Mouse (Mus musculus): ENCODE data around the gene Fzr1. TPM values are rescaled to one million over a fixed set of nuclear protein-coding genes. Genes with fewer than 3 reads are reported as not detected.

The Fzr1 gene
- polyA plus RNA-seq, 1 experiment from 2014 or later = 51.4 TPM

DNA sequence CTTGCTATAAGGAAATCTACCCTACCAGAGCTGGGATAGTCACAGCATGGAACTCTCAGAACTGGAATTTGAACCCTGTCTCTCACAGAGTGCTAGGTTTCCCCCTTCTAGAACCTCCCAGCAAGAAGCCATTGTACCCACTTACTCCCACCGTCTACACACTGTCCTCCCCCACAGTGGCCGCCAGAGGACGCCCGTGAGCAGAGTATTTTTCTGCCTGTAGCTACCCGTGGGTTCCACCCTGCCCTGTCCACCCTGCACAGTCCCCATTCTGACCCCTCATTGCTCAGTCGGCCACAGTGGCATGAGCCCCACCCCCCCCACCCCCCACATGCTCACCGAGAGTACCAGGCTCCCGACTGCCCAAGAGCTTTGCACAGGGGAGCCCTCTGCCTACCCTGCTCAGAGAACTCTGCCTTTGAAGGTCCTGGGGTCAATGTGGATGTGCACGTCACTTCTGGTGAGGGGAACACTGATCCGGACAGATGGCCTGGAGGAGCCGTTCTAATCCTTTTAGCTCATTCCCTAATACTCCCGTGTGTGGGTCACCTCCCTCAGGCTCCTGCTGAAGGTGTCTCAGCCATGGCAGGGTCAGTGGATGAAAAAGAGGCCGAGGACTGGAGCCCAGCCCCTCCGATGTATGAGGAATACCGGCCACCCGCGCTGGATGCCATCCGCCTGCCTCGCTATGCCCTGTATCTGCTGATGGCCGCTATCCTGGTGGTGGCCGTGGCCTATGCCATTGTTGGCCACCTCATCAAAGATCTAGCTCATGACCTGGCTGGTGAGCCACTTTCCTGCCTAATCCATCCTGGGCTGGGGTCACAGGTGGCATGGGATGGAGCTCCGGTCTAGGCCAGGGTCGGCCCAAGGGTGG, 11.7 kb upstream of the Fzr1 start:
- H3K4me1 ChIP-seq (replicated peaks; ENCODE audit: control insufficient read depth, insufficient read depth) = peaks cover 12% of the 10 kb centered on the region
- H3K27ac ChIP-seq (replicated peaks) = 0 out of 2 replicates have a peak overlapping the region, but pooled peaks have one; percentile 24
- 57% methylated on average over 23 of the region's 23 CpGs for WGBS
- peak; percentile 39 for ATAC-seq (ENCODE audit: low FRiP score, low TSS enrichment)
- H3K27me3 ChIP-seq (ENCODE audit: control insufficient read depth, insufficient read depth, low read length) = no peaks in the 10 kb centered on the region
- H3K9ac ChIP-seq (ENCODE audit: low read length) = peak overlapping the region; percentile 31; the same call in 1 of the 2 replicates
- no peaks in the 10 kb centered on the region for H3K9me3 ChIP-seq (ENCODE audit: control insufficient read depth, low read length)
- H3K4me2 ChIP-seq (replicated peaks; ENCODE audit: low read depth) = no peak overlapping the region
- no peak for TF ChIP-seq EP300 (optimal IDR thresholded peaks at IDR 0.05)
- peak; percentile 93 for TF ChIP-seq CTCF (IDR thresholded peaks at IDR 0.05; ENCODE audit: low read depth)
- H3K36me3 ChIP-seq (ENCODE audit: control insufficient read depth, insufficient read depth, low read length) = peaks cover 15% of the 10 kb centered on the region; the same call in 1 of the 2 replicates
- peak; percentile 84 for DNase-seq (ENCODE audit: low spot score)
- H3K4me3 ChIP-seq (ENCODE audit: low read depth, low read length) = no peak overlapping the region

DNA sequence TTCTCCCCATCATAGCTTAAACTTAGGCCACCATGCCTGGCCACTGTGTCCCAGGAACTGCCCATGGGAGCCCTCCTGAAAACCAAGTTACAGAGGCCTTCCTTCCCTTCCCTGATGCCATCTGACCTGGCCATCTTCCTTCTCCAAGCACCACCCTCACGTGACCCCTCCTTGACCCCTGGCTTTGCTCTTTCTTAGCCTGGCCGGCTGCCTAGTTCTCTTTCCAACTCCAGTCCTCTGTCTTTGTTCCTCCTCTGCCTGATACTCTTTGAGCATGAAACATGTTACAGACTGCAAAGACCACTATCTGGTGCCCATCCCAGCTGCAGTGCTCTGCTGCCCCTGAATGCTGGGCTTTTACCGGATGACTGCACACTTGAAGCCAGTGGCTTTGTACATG, 11.1 kb upstream of the Fzr1 start:
- H3K4me2 ChIP-seq (replicated peaks; ENCODE audit: low read depth) = no peak overlapping the region
- ATAC-seq (ENCODE audit: low FRiP score, low TSS enrichment) (no peak), DNase-seq (ENCODE audit: low spot score) (no peak)
- 0 out of 2 replicates have a peak overlapping the region, but pooled peaks have one; percentile 24 for H3K27ac ChIP-seq (replicated peaks)
- peaks cover 13% of the 10 kb centered on the region for H3K4me1 ChIP-seq (replicated peaks; ENCODE audit: control insufficient read depth, insufficient read depth)
- H3K27me3 ChIP-seq (ENCODE audit: control insufficient read depth, insufficient read depth, low read length) = no peaks in the 10 kb centered on the region
- H3K4me3 ChIP-seq (ENCODE audit: low read depth, low read length) = no peak overlapping the region
- TF ChIP-seq CTCF (IDR thresholded peaks at IDR 0.05; ENCODE audit: low read depth) (no peak), EP300 (optimal IDR thresholded peaks at IDR 0.05) (no peak)
- H3K9ac ChIP-seq (ENCODE audit: low read length) = peak overlapping the region; percentile 31; the same call in 1 of the 2 replicates
- 42% methylated on average over 3 of the region's 3 CpGs for WGBS
- H3K9me3 ChIP-seq (ENCODE audit: control insufficient read depth, low read length) = no peaks in the 10 kb centered on the region
- H3K36me3 ChIP-seq (ENCODE audit: control insufficient read depth, insufficient read depth, low read length) = peaks cover 15% of the 10 kb centered on the region; the same call in 1 of the 2 replicates

DNA sequence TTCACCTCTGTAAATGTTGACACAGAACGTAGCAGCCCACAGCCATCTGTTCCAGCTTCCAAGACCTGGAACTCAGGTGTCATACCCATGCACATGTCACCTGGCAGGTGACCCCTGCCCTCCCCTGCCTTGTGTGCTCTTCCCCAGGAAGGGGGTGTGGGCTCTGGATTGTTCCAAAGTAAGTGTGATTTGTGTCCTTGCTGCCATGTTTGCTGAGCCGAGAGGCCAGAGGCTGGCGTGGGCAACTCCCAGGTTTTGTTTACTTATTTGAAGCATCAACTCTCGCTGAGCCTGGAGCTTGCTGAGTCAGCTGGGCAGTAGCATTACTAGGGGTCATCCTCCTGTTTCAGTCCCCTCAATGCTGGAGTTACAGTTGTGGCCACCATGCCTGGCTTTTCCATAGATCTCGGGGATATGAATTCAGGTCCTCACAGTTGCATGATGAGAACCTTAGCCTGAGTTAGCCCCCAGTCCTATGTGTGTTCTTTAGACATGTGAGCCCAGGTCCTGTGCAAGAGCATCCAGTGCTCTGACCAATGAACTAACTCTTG, 10.3 kb upstream of the Fzr1 start, which contains the start of gene Gm48552:
TSS of gene Gm48552 (plus strand) at position 501 of the 551 bp plus-strand sequence.
- H3K27me3 ChIP-seq (ENCODE audit: control insufficient read depth, insufficient read depth, low read length) = no peaks in the 10 kb centered on the region
- no peak within 1 kb of the TSS for H3K4me2 ChIP-seq (replicated peaks; ENCODE audit: low read depth)
- TF ChIP-seq EP300 (optimal IDR thresholded peaks at IDR 0.05) (no peak), CTCF (IDR thresholded peaks at IDR 0.05; ENCODE audit: low read depth) (no peak)
- H3K36me3 ChIP-seq (ENCODE audit: control insufficient read depth, insufficient read depth, low read length) = peaks cover 15% of the 10 kb centered on the region; the same call in 1 of the 2 replicates
- peak within 1 kb of the TSS; percentile 24; the same call in 1 of the 2 replicates for H3K27ac ChIP-seq (replicated peaks)
- peaks cover 12% of the 10 kb centered on the region for H3K4me1 ChIP-seq (replicated peaks; ENCODE audit: control insufficient read depth, insufficient read depth)
- H3K9ac ChIP-seq (ENCODE audit: low read length) = peak within 1 kb of the TSS; percentile 31; the same call in 1 of the 2 replicates
- no peaks in the 10 kb centered on the region for H3K9me3 ChIP-seq (ENCODE audit: control insufficient read depth, low read length)
- ATAC-seq (ENCODE audit: low FRiP score, low TSS enrichment) (peak; percentile 5; the same call in 1 of the 2 replicates), DNase-seq (ENCODE audit: low spot score) (peak; percentile 70)
- no peak within 1 kb of the TSS for H3K4me3 ChIP-seq (ENCODE audit: low read depth, low read length)
- WGBS = 52% methylated on average over 5 of the region's 5 CpGs

DNA sequence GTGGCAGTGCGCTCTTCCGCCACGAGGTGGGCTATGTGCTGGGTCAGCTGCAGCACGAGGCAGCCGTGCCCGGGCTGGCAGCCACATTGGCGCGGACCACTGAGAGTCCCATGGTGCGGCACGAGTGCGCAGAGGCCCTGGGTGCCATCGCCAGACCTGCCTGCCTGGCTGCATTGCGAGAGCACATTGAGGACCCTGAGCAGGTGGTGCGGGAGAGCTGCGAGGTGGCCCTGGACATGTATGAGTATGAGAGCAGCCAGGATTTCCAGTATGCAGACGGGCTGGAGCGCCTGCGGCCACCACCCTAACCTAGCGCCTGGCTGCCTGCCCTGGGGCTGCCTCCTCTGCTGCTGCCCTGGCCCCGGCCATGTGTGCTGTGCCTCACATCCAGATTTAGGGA, 9.4 kb upstream of the Fzr1 start:
- Histone ChIP-seq H3K27ac (replicated peaks) (no peak overlapping the region), H3K36me3 (ENCODE audit: control insufficient read depth, insufficient read depth, low read length) (peaks cover 15% of the 10 kb centered on the region; the same call in 1 of the 2 replicates), H3K27me3 (ENCODE audit: control insufficient read depth, insufficient read depth, low read length) (no peaks in the 10 kb centered on the region), H3K4me2 (replicated peaks; ENCODE audit: low read depth) (no peak overlapping the region), H3K9me3 (ENCODE audit: control insufficient read depth, low read length) (no peaks in the 10 kb centered on the region), H3K9ac (ENCODE audit: low read length) (no peak overlapping the region), H3K4me1 (replicated peaks; ENCODE audit: control insufficient read depth, insufficient read depth) (peaks cover 11% of the 10 kb centered on the region; the same call in 1 of the 2 replicates), H3K4me3 (ENCODE audit: low read depth, low read length) (no peak overlapping the region)
- WGBS = 94% methylated on average over 20 of the region's 20 CpGs
- no peak for TF ChIP-seq EP300 (optimal IDR thresholded peaks at IDR 0.05)
- TF ChIP-seq CTCF (IDR thresholded peaks at IDR 0.05; ENCODE audit: low read depth) = no peak
- ATAC-seq (ENCODE audit: low FRiP score, low TSS enrichment) (no peak), DNase-seq (ENCODE audit: low spot score) (no peak)

DNA sequence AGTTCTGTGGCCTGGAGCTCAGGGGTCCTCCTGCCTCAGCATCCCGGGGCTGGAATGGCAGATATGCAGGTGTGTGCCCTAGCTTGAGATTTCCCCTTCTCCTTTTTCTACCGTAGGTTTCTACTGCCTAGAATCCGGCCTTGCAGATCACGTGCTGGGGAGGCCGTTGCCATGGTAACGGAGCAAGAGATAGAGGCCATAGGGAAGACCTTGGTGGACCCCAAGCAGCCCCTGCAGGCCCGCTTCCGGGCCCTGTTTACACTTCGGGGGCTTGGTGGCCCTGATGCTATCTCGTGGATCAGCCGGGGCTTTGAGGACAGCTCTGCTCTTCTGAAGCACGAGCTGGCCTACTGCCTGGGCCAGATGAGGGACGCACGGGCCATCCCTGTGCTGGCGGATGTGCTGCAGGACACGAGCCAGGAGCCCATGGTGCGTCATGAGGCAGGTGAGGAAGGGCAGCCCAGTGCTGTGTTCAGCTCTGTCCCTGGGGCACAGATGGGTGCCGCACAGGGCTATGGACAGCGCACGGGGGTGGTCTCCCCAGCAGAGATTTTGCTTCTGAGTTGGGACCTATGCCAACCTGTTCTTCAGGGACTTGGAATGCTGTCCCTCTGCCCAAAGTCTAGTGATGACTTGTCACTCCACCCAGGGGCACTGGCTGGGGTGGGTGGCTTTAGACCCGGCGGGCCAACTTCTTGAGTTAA, 7.4 kb upstream of the Fzr1 start:
- H3K4me2 ChIP-seq (replicated peaks; ENCODE audit: low read depth) = no peak overlapping the region
- H3K27ac ChIP-seq (replicated peaks) = no peak overlapping the region
- ATAC-seq (ENCODE audit: low FRiP score, low TSS enrichment) = no peak
- DNase-seq (ENCODE audit: low spot score) = no peak
- peaks cover 11% of the 10 kb centered on the region; the same call in 1 of the 2 replicates for H3K4me1 ChIP-seq (replicated peaks; ENCODE audit: control insufficient read depth, insufficient read depth)
- 74% methylated on average over 22 of the region's 22 CpGs for WGBS
- H3K9ac ChIP-seq (ENCODE audit: low read length) = 0 out of 2 replicates have a peak overlapping the region, but pooled peaks have one; percentile 8
- TF ChIP-seq CTCF (IDR thresholded peaks at IDR 0.05; ENCODE audit: low read depth) = no peak
- TF ChIP-seq EP300 (optimal IDR thresholded peaks at IDR 0.05) = no peak
- no peak overlapping the region; the same call in 1 of the 2 replicates for H3K4me3 ChIP-seq (ENCODE audit: low read depth, low read length)
- H3K36me3 ChIP-seq (ENCODE audit: control insufficient read depth, insufficient read depth, low read length) = peaks cover 15% of the 10 kb centered on the region; the same call in 1 of the 2 replicates
- no peaks in the 10 kb centered on the region for H3K27me3 ChIP-seq (ENCODE audit: control insufficient read depth, insufficient read depth, low read length)
- H3K9me3 ChIP-seq (ENCODE audit: control insufficient read depth, low read length) = no peaks in the 10 kb centered on the region

All from stomach, postnatal 0 days (tissue).